Mouse (Mus musculus): Measurements from ENCODE around the gene Olfr654. TPM values are rescaled to one million over a fixed set of nuclear protein-coding genes. Genes with fewer than 3 reads are reported as not detected.
A peak's percentile ranks its signal among the peaks of the same experiment; 100 is the strongest.

The Olfr654 gene
- total and polyA plus RNA-seq, 2 experiments from 2014 or later, result not detected

DNA sequence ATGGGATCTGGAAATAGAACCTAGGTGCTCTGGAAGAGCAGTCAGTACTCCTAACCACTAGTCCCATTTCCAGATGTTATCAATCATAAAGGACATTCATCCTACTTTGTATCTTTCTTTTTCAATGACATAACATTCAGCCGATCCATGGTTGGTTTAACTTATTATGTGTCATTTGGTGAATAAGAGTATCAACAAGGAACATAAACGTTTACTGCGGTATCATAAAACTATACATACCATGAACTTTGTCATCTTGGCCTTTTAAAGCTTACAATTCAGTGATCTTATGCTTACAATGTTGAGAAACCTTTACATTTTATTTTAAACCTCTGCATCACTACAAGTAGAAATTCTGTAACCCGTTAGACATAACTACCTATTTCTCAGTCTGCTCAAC, 5.4 kb upstream of the Olfr654 start:
- H3K4me3 ChIP-seq (ENCODE audit: low read depth, low read length), result no peak overlapping the region
- no peak overlapping the region for H3K9ac ChIP-seq (replicated peaks; ENCODE audit: low read depth, low read length)
- no peak overlapping the region for H3K4me2 ChIP-seq (ENCODE audit: low read depth, low read length)
- H3K4me1 ChIP-seq (ENCODE audit: control insufficient read depth, insufficient read depth), result no peaks in the 10 kb centered on the region
- ATAC-seq (ENCODE audit: insufficient read depth, low read depth) (no peak), DNase-seq (ENCODE audit: low spot score) (no peak)
- H3K27ac ChIP-seq (ENCODE audit: low read depth), result no peak overlapping the region
- no peaks in the 10 kb centered on the region for H3K9me3 ChIP-seq (replicated peaks; ENCODE audit: control insufficient read depth, low read length)
- WGBS, result 70% methylated on average over 4 of the region's 4 CpGs
- no peaks in the 10 kb centered on the region for H3K27me3 ChIP-seq (ENCODE audit: control insufficient read depth, insufficient read depth, low read length)
- TF ChIP-seq EP300 (IDR thresholded peaks at IDR 0.05; ENCODE audit: low read depth), result no peak
- TF ChIP-seq CTCF (IDR thresholded peaks at IDR 0.05; ENCODE audit: low read depth), result no peak
- H3K36me3 ChIP-seq (replicated peaks; ENCODE audit: control insufficient read depth, insufficient read depth, low read length), result no peaks in the 10 kb centered on the region

DNA sequence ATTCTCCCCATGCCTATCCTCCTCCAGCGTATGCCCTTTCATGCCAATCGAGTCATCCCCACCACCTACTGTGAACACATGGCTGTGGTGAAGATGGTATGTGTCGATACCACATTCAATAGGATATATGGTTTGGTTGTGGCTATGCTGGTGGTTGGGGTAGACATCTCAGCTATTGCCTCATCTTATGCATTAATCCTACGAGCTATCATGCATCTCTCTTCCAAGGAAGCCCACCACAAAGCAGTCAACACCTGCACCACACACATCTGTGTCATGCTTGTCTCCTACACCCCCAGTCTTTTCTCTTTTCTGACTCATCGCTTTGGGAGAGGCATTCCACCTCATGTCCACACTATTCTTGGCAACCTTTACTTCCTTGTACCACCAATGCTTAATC, 1.4 kb downstream of the Olfr654 start:
- 71% methylated on average over 5 of the region's 5 CpGs for WGBS
- no peak overlapping the region for H3K27ac ChIP-seq (ENCODE audit: low read depth)
- no peaks in the 10 kb centered on the region for H3K4me1 ChIP-seq (ENCODE audit: control insufficient read depth, insufficient read depth)
- H3K9ac ChIP-seq (replicated peaks; ENCODE audit: low read depth, low read length), result no peak overlapping the region
- no peak for TF ChIP-seq CTCF (IDR thresholded peaks at IDR 0.05; ENCODE audit: low read depth)
- TF ChIP-seq EP300 (IDR thresholded peaks at IDR 0.05; ENCODE audit: low read depth), result no peak
- no peak overlapping the region for H3K4me2 ChIP-seq (ENCODE audit: low read depth, low read length)
- H3K36me3 ChIP-seq (replicated peaks; ENCODE audit: control insufficient read depth, insufficient read depth, low read length), result no peaks in the 10 kb centered on the region
- no peak for ATAC-seq (ENCODE audit: insufficient read depth, low read depth)
- no peaks in the 10 kb centered on the region for H3K27me3 ChIP-seq (ENCODE audit: control insufficient read depth, insufficient read depth, low read length)
- DNase-seq (ENCODE audit: low spot score), result no peak
- H3K9me3 ChIP-seq (replicated peaks; ENCODE audit: control insufficient read depth, low read length), result no peaks in the 10 kb centered on the region
- H3K4me3 ChIP-seq (ENCODE audit: low read depth, low read length), result no peak overlapping the region

DNA sequence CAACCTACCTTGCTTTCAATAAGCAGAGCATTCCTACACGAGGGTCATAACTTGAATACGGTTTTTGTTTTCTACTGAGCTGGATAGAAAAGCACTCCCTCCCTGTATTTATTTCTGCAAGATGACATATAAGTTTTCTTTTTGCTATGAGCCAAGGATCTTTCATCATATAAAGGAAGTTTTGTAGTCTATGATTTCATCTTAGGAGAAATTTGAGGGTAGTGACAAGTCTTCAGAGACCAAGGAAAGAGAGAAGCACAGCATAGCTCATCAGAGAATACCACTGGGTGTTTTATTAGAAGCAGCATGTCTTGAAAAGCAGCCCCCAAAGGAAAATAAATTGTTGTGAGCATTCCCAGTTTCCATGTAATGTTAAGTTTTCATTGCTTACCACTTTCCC, 14.9 kb downstream of the Olfr654 start, which contains the start of gene Olfr655:
Gene Olfr655, minus strand, starts transcription at position 101 of the 400 bp plus-strand sequence.
- Histone ChIP-seq H3K9me3 (replicated peaks; ENCODE audit: control insufficient read depth, low read length) (no peaks in the 10 kb centered on the region), H3K4me1 (ENCODE audit: control insufficient read depth, insufficient read depth) (no peaks in the 10 kb centered on the region), H3K4me2 (ENCODE audit: low read depth, low read length) (no peak within 1 kb of the TSS), H3K9ac (replicated peaks; ENCODE audit: low read depth, low read length) (no peak within 1 kb of the TSS), H3K4me3 (ENCODE audit: low read depth, low read length) (no peak within 1 kb of the TSS), H3K27ac (ENCODE audit: low read depth) (no peak within 1 kb of the TSS), H3K27me3 (ENCODE audit: control insufficient read depth, insufficient read depth, low read length) (no peaks in the 10 kb centered on the region), H3K36me3 (replicated peaks; ENCODE audit: control insufficient read depth, insufficient read depth, low read length) (no peaks in the 10 kb centered on the region)
- ATAC-seq (ENCODE audit: insufficient read depth, low read depth) (no peak), DNase-seq (ENCODE audit: low spot score) (no peak)
- no peak for TF ChIP-seq EP300 (IDR thresholded peaks at IDR 0.05; ENCODE audit: low read depth)
- no peak for TF ChIP-seq CTCF (IDR thresholded peaks at IDR 0.05; ENCODE audit: low read depth)
- WGBS, result 65% methylated on average over 2 of the region's 2 CpGs

DNA sequence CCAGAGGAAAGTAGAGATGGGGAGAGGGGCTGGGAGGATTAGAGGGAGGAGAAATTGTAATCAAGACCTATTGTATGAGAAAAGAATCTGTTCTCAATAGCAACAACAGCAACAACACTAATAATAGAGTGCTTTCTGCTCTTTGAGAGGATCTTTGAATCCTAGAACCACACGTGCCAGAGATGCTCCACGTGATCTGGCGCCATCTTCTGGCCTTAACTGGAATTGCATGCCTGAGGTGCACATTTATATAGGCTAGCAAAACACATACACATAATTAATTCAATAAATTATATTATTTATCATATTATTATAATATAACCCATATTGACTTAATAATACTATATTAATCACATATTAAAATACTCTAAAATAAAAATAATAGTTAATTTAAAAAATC, 16.3 kb downstream of the Olfr654 start:
- Histone ChIP-seq H3K4me1 (ENCODE audit: control insufficient read depth, insufficient read depth) (no peaks in the 10 kb centered on the region), H3K36me3 (replicated peaks; ENCODE audit: control insufficient read depth, insufficient read depth, low read length) (no peaks in the 10 kb centered on the region), H3K4me3 (ENCODE audit: low read depth, low read length) (no peak overlapping the region), H3K9ac (replicated peaks; ENCODE audit: low read depth, low read length) (no peak overlapping the region), H3K27ac (ENCODE audit: low read depth) (no peak overlapping the region), H3K4me2 (ENCODE audit: low read depth, low read length) (no peak overlapping the region), H3K9me3 (replicated peaks; ENCODE audit: control insufficient read depth, low read length) (no peaks in the 10 kb centered on the region), H3K27me3 (ENCODE audit: control insufficient read depth, insufficient read depth, low read length) (no peaks in the 10 kb centered on the region)
- DNase-seq (ENCODE audit: low spot score) (no peak), ATAC-seq (ENCODE audit: insufficient read depth, low read depth) (no peak)
- TF ChIP-seq CTCF (IDR thresholded peaks at IDR 0.05; ENCODE audit: low read depth) (peak; percentile 63), EP300 (IDR thresholded peaks at IDR 0.05; ENCODE audit: low read depth) (no peak)
- WGBS, result 3% methylated on average over 3 of the region's 3 CpGs

DNA sequence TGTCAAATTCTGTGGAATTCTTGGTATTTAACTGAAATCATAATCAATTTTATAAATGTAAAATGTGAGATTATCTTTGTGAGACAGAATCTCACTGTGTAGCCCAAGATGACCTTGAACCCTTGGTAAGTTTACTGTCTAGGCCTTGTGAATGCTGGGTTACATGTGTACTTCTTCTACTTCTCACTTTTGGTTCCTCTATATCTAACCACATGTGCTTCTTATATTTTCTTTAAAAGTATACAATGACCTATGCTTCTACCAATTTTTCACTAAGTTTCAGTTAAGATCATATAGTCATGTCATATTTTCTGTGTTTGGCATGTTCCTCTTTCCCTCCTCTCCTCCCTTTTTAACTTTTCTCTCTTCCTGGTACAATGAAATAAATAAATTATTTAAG, 17.9 kb downstream of the Olfr654 start:
- DNase-seq (ENCODE audit: low spot score) (no peak), ATAC-seq (ENCODE audit: insufficient read depth, low read depth) (no peak)
- no peak overlapping the region for H3K4me2 ChIP-seq (ENCODE audit: low read depth, low read length)
- no peak overlapping the region for H3K4me3 ChIP-seq (ENCODE audit: low read depth, low read length)
- no peak for TF ChIP-seq EP300 (IDR thresholded peaks at IDR 0.05; ENCODE audit: low read depth)
- no peak for TF ChIP-seq CTCF (IDR thresholded peaks at IDR 0.05; ENCODE audit: low read depth)
- no peak overlapping the region for H3K9ac ChIP-seq (replicated peaks; ENCODE audit: low read depth, low read length)
- H3K27ac ChIP-seq (ENCODE audit: low read depth), result no peak overlapping the region
- no peaks in the 10 kb centered on the region for H3K4me1 ChIP-seq (ENCODE audit: control insufficient read depth, insufficient read depth)
- H3K36me3 ChIP-seq (replicated peaks; ENCODE audit: control insufficient read depth, insufficient read depth, low read length), result no peaks in the 10 kb centered on the region
- no peaks in the 10 kb centered on the region for H3K27me3 ChIP-seq (ENCODE audit: control insufficient read depth, insufficient read depth, low read length)
- no peaks in the 10 kb centered on the region for H3K9me3 ChIP-seq (replicated peaks; ENCODE audit: control insufficient read depth, low read length)

DNA sequence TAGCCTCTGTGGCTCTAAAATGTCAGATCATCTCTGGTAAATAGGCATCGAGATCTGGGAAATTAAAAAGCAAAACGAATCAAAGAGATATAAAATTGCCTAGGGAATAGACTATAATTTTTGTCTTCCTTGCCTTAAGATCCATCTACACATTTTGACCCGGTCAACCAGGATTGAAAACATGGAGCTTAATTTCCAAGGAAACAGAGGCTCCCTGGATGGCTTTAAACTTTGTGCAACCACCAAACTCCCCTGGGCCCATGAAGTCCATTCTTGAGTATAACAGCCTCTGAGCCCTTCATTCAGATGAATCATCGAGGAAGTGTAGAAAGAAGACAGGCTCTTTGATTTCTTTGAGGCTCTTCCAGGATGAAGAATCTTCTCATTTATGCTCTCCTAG, 26.8 kb downstream of the Olfr654 start, which contains the start of gene Olfr656:
Gene Olfr656, plus strand, starts transcription at position 301 of the 400 bp plus-strand sequence.
- H3K4me1 ChIP-seq (ENCODE audit: control insufficient read depth, insufficient read depth), result no peaks in the 10 kb centered on the region
- 56% methylated on average over 4 of the region's 4 CpGs for WGBS
- no peak within 1 kb of the TSS for H3K27ac ChIP-seq (ENCODE audit: low read depth)
- H3K27me3 ChIP-seq (ENCODE audit: control insufficient read depth, insufficient read depth, low read length), result no peaks in the 10 kb centered on the region
- no peak within 1 kb of the TSS for H3K4me3 ChIP-seq (ENCODE audit: low read depth, low read length)
- H3K9me3 ChIP-seq (replicated peaks; ENCODE audit: control insufficient read depth, low read length), result no peaks in the 10 kb centered on the region
- H3K9ac ChIP-seq (replicated peaks; ENCODE audit: low read depth, low read length), result no peak within 1 kb of the TSS
- DNase-seq (ENCODE audit: low spot score), result no peak
- TF ChIP-seq EP300 (IDR thresholded peaks at IDR 0.05; ENCODE audit: low read depth) (no peak), CTCF (IDR thresholded peaks at IDR 0.05; ENCODE audit: low read depth) (no peak)
- H3K4me2 ChIP-seq (ENCODE audit: low read depth, low read length), result no peak within 1 kb of the TSS
- no peaks in the 10 kb centered on the region for H3K36me3 ChIP-seq (replicated peaks; ENCODE audit: control insufficient read depth, insufficient read depth, low read length)
- ATAC-seq (ENCODE audit: insufficient read depth, low read depth), result no peak
